Mouse (Mus musculus): Measurements from ENCODE around the gene Gss. TPM values are rescaled to one million over a fixed set of nuclear protein-coding genes. Genes with fewer than 3 reads are reported as not detected.
A peak's percentile ranks its signal among the peaks of the same experiment; 100 is the strongest.

Gss gene
- polyA plus RNA-seq, 1 experiment from 2014 or later, result 27.7 TPM

GRCm38 (mm10) chr2:155624730-155625129 is 32.1 kb upstream of the Gss start:
- no peak overlapping the region for H3K4me2 ChIP-seq (ENCODE audit: low read depth, low read length)
- 25% methylated on average over 10 of the region's 10 CpGs for WGBS
- H3K9ac ChIP-seq (ENCODE audit: low read length), result no peak overlapping the region
- no peak overlapping the region for H3K27ac ChIP-seq (ENCODE audit: low read length)
- no peak overlapping the region for H3K4me3 ChIP-seq (ENCODE audit: low read length)
- H3K27me3 ChIP-seq (ENCODE audit: control insufficient read depth, insufficient read depth, low read depth, low read length), result peaks cover 32% of the 10 kb centered on the region
- no peak; the same call in 1 of the 2 replicates for ATAC-seq (ENCODE audit: low read depth)
- H3K9me3 ChIP-seq (ENCODE audit: control insufficient read depth, low read length), result no peaks in the 10 kb centered on the region
- H3K36me3 ChIP-seq (ENCODE audit: control insufficient read depth, insufficient read depth, low read length), result no peaks in the 10 kb centered on the region
- H3K4me1 ChIP-seq (replicated peaks; ENCODE audit: control insufficient read depth, insufficient read depth, low read length), result peaks cover 9% of the 10 kb centered on the region; the same call in 1 of the 2 replicates

- H3K9me3 ChIP-seq (ENCODE audit: control insufficient read depth, low read length), result no peaks in the 10 kb centered on the region
- no peak overlapping the region for H3K4me3 ChIP-seq (ENCODE audit: low read length)
- 68% methylated on average over 6 of the region's 6 CpGs for WGBS
- no peak for ATAC-seq (ENCODE audit: low read depth)
- H3K9ac ChIP-seq (ENCODE audit: low read length), result no peak overlapping the region
- peaks cover 2% of the 10 kb centered on the region; the same call in 1 of the 2 replicates for H3K4me1 ChIP-seq (replicated peaks; ENCODE audit: control insufficient read depth, insufficient read depth, low read length)
- H3K4me2 ChIP-seq (ENCODE audit: low read depth, low read length), result no peak overlapping the region
- no peak overlapping the region for H3K27ac ChIP-seq (ENCODE audit: low read length)
- H3K36me3 ChIP-seq (ENCODE audit: control insufficient read depth, insufficient read depth, low read length), result no peaks in the 10 kb centered on the region
- H3K27me3 ChIP-seq (ENCODE audit: control insufficient read depth, insufficient read depth, low read depth, low read length), result peaks cover 24% of the 10 kb centered on the region
Observed at GRCm38 (mm10) chr2:155623996-155624395, 31.4 kb upstream of the Gss start.

- 25% methylated on average over 11 of the region's 11 CpGs for WGBS
- Histone ChIP-seq H3K27me3 (ENCODE audit: control insufficient read depth, insufficient read depth, low read depth, low read length) (peaks cover 11% of the 10 kb centered on the region; the same call in 1 of the 2 replicates), H3K4me1 (replicated peaks; ENCODE audit: control insufficient read depth, insufficient read depth, low read length) (no peaks in the 10 kb centered on the region), H3K27ac (ENCODE audit: low read length) (no peak overlapping the region), H3K9me3 (ENCODE audit: control insufficient read depth, low read length) (no peaks in the 10 kb centered on the region), H3K4me2 (ENCODE audit: low read depth, low read length) (no peak overlapping the region), H3K36me3 (ENCODE audit: control insufficient read depth, insufficient read depth, low read length) (no peaks in the 10 kb centered on the region), H3K4me3 (ENCODE audit: low read length) (no peak overlapping the region), H3K9ac (ENCODE audit: low read length) (no peak overlapping the region)
- ATAC-seq (ENCODE audit: low read depth), result no peak
Observed at GRCm38 (mm10) chr2:155622606-155623005, 30.0 kb upstream of the Gss start.

- H3K27ac ChIP-seq (ENCODE audit: low read length), result no peak overlapping the region
- no peaks in the 10 kb centered on the region for H3K9me3 ChIP-seq (ENCODE audit: control insufficient read depth, low read length)
- ATAC-seq (ENCODE audit: low read depth), result peak; percentile 76
- H3K4me3 ChIP-seq (ENCODE audit: low read length), result no peak overlapping the region
- no peaks in the 10 kb centered on the region for H3K36me3 ChIP-seq (ENCODE audit: control insufficient read depth, insufficient read depth, low read length)
- no peak overlapping the region for H3K4me2 ChIP-seq (ENCODE audit: low read depth, low read length)
- 13% methylated on average over 8 of the region's 8 CpGs for WGBS
- H3K9ac ChIP-seq (ENCODE audit: low read length), result no peak overlapping the region
- no peaks in the 10 kb centered on the region for H3K4me1 ChIP-seq (replicated peaks; ENCODE audit: control insufficient read depth, insufficient read depth, low read length)
- H3K27me3 ChIP-seq (ENCODE audit: control insufficient read depth, insufficient read depth, low read depth, low read length), result no peaks in the 10 kb centered on the region; the same call in 1 of the 2 replicates
Observed at GRCm38 (mm10) chr2:155619817-155620216, 27.2 kb upstream of the Gss start.

GRCm38 (mm10) chr2:155616971-155617370 is 24.4 kb upstream of the Gss start:
- no peak overlapping the region for H3K4me3 ChIP-seq (ENCODE audit: low read length)
- H3K4me2 ChIP-seq (ENCODE audit: low read depth, low read length), result no peak overlapping the region
- 0 out of 2 replicates have a peak, but pooled peaks cover 2% of the 10 kb centered on the region for H3K4me1 ChIP-seq (replicated peaks; ENCODE audit: control insufficient read depth, insufficient read depth, low read length)
- no peaks in the 10 kb centered on the region for H3K36me3 ChIP-seq (ENCODE audit: control insufficient read depth, insufficient read depth, low read length)
- no peak overlapping the region for H3K27ac ChIP-seq (ENCODE audit: low read length)
- no peak for ATAC-seq (ENCODE audit: low read depth)
- no peak overlapping the region for H3K9ac ChIP-seq (ENCODE audit: low read length)
- 34% methylated on average over 6 of the region's 6 CpGs for WGBS
- no peaks in the 10 kb centered on the region for H3K27me3 ChIP-seq (ENCODE audit: control insufficient read depth, insufficient read depth, low read depth, low read length)
- H3K9me3 ChIP-seq (ENCODE audit: control insufficient read depth, low read length), result no peaks in the 10 kb centered on the region

GRCm38 (mm10) chr2:155613953-155614352 is 21.3 kb upstream of the Gss start:
- Histone ChIP-seq H3K4me1 (replicated peaks; ENCODE audit: control insufficient read depth, insufficient read depth, low read length) (0 out of 2 replicates have a peak, but pooled peaks cover 2% of the 10 kb centered on the region), H3K36me3 (ENCODE audit: control insufficient read depth, insufficient read depth, low read length) (no peaks in the 10 kb centered on the region), H3K27me3 (ENCODE audit: control insufficient read depth, insufficient read depth, low read depth, low read length) (no peaks in the 10 kb centered on the region), H3K4me3 (ENCODE audit: low read length) (no peak overlapping the region), H3K4me2 (ENCODE audit: low read depth, low read length) (peak overlapping the region; percentile 52; the same call in 1 of the 2 replicates), H3K9ac (ENCODE audit: low read length) (no peak overlapping the region), H3K27ac (ENCODE audit: low read length) (no peak overlapping the region), H3K9me3 (ENCODE audit: control insufficient read depth, low read length) (no peaks in the 10 kb centered on the region)
- ATAC-seq (ENCODE audit: low read depth), result no peak
- 49% methylated on average over 8 of the region's 8 CpGs for WGBS

GRCm38 (mm10) chr2:155613326-155613755 is 20.7 kb upstream of the Gss start:
- peak; percentile 96 for ATAC-seq (ENCODE audit: low read depth)
- Histone ChIP-seq H3K36me3 (ENCODE audit: control insufficient read depth, insufficient read depth, low read length) (no peaks in the 10 kb centered on the region), H3K4me1 (replicated peaks; ENCODE audit: control insufficient read depth, insufficient read depth, low read length) (0 out of 2 replicates have a peak, but pooled peaks cover 2% of the 10 kb centered on the region), H3K9me3 (ENCODE audit: control insufficient read depth, low read length) (no peaks in the 10 kb centered on the region), H3K4me2 (ENCODE audit: low read depth, low read length) (peak overlapping the region; percentile 52), H3K9ac (ENCODE audit: low read length) (no peak overlapping the region), H3K27me3 (ENCODE audit: control insufficient read depth, insufficient read depth, low read depth, low read length) (no peaks in the 10 kb centered on the region), H3K27ac (ENCODE audit: low read length) (no peak overlapping the region), H3K4me3 (ENCODE audit: low read length) (peak overlapping the region; percentile 33)
- 3% methylated on average over 20 of the region's 20 CpGs for WGBS

GRCm38 (mm10) chr2:155611834-155612550 is 19.4 kb upstream of the Gss start:
- no peak overlapping the region for H3K9ac ChIP-seq (ENCODE audit: low read length)
- no peaks in the 10 kb centered on the region for H3K36me3 ChIP-seq (ENCODE audit: control insufficient read depth, insufficient read depth, low read length)
- no peaks in the 10 kb centered on the region for H3K9me3 ChIP-seq (ENCODE audit: control insufficient read depth, low read length)
- H3K4me2 ChIP-seq (ENCODE audit: low read depth, low read length), result no peak overlapping the region
- H3K4me3 ChIP-seq (ENCODE audit: low read length), result no peak overlapping the region
- no peak overlapping the region for H3K27ac ChIP-seq (ENCODE audit: low read length)
- no peaks in the 10 kb centered on the region for H3K27me3 ChIP-seq (ENCODE audit: control insufficient read depth, insufficient read depth, low read depth, low read length)
- no peak for ATAC-seq (ENCODE audit: low read depth)
- WGBS, result 82% methylated on average over 9 of the region's 9 CpGs
- H3K4me1 ChIP-seq (replicated peaks; ENCODE audit: control insufficient read depth, insufficient read depth, low read length), result 0 out of 2 replicates have a peak, but pooled peaks cover 2% of the 10 kb centered on the region

- ATAC-seq (ENCODE audit: low read depth), result no peak
- no peak within 1 kb of the TSS for H3K4me3 ChIP-seq (ENCODE audit: low read length)
Observed at GRCm38 (mm10) chr2:155610978-155611377, 18.4 kb upstream of the Gss start, which contains the start of gene Myh7b. Gene Myh7b (plus strand): TSS chr2:155611212.

More at GRCm38 (mm10) chr2:155610978-155611377, 18.4 kb upstream of the Gss start, which contains the start of gene Myh7b:
- no peaks in the 10 kb centered on the region for H3K9me3 ChIP-seq (ENCODE audit: control insufficient read depth, low read length)
- no peaks in the 10 kb centered on the region for H3K27me3 ChIP-seq (ENCODE audit: control insufficient read depth, insufficient read depth, low read depth, low read length)
- H3K36me3 ChIP-seq (ENCODE audit: control insufficient read depth, insufficient read depth, low read length), result no peaks in the 10 kb centered on the region
- H3K4me1 ChIP-seq (replicated peaks; ENCODE audit: control insufficient read depth, insufficient read depth, low read length), result 0 out of 2 replicates have a peak, but pooled peaks cover 2% of the 10 kb centered on the region
- no peak within 1 kb of the TSS for H3K27ac ChIP-seq (ENCODE audit: low read length)
- WGBS, result 38% methylated on average over 4 of the region's 4 CpGs
- H3K4me2 ChIP-seq (ENCODE audit: low read depth, low read length), result no peak within 1 kb of the TSS
- no peak within 1 kb of the TSS for H3K9ac ChIP-seq (ENCODE audit: low read length)
